Mouse (Mus musculus) E14TG2a.4 (cell line): ENCODE results near the gene Mpdu1.

Experiments
- CTCF ChIP-seq: conservative IDR thresholded peaks from 2 replicates; pipeline ENCODE4 v1.5.1; 2014; ENCODE audit warnings: low read length
- NANOG ChIP-seq: IDR thresholded peaks from 2 replicates; pipeline ENCODE4 v1.6.1; 2014; ENCODE audit warnings: borderline replicate concordance, low read length, mixed read lengths
- POU5F1 ChIP-seq: IDR thresholded peaks from 2 replicates; pipeline ENCODE4 v1.6.1; 2014; ENCODE audit warnings: low read length, borderline replicate concordance

- TF ChIP-seq NANOG (no peak), CTCF (no peak), POU5F1 (no peak)
Observed at GRCm38 (mm10) chr11:69711082-69711481, 48.6 kb upstream of the Mpdu1 start.
